Mouse (Mus musculus): ENCODE results near the gene Gm572. TPM values are rescaled to one million over a fixed set of nuclear protein-coding genes. Genes with fewer than 3 reads are reported as not detected.

Gene Gm572
- polyA plus RNA-seq, 1 experiment from 2014 or later = 0.09 TPM

GRCm38 (mm10) chr4:148620718-148621117 lies 22.4 kb upstream of the Gm572 start:
- no peak overlapping the region for H3K9ac ChIP-seq (ENCODE audit: low read length)
- H3K4me2 ChIP-seq (ENCODE audit: low read depth, low read length) = no peak overlapping the region
- no peaks in the 10 kb centered on the region for H3K27me3 ChIP-seq (ENCODE audit: control insufficient read depth, insufficient read depth, low read length)
- peaks cover 50% of the 10 kb centered on the region for H3K36me3 ChIP-seq (ENCODE audit: control insufficient read depth, insufficient read depth, low read length)
- peaks cover 19% of the 10 kb centered on the region for H3K4me1 ChIP-seq (ENCODE audit: control insufficient read depth, insufficient read depth, low read length)
- no peak for ATAC-seq (ENCODE audit: insufficient read depth, low FRiP score)
- no peaks in the 10 kb centered on the region for H3K9me3 ChIP-seq (replicated peaks; ENCODE audit: control insufficient read depth, low read length)
- WGBS = 96% methylated on average over 1 of the region's 1 CpGs
- H3K27ac ChIP-seq (ENCODE audit: low read length) = no peak overlapping the region
- H3K4me3 ChIP-seq (replicated peaks; ENCODE audit: low read length) = no peak overlapping the region

- H3K9ac ChIP-seq (ENCODE audit: low read length) = no peak overlapping the region
- no peak overlapping the region for H3K27ac ChIP-seq (ENCODE audit: low read length)
- H3K27me3 ChIP-seq (ENCODE audit: control insufficient read depth, insufficient read depth, low read length) = no peaks in the 10 kb centered on the region
- ATAC-seq (ENCODE audit: insufficient read depth, low FRiP score) = no peak
- WGBS = 90% methylated on average over 4 of the region's 4 CpGs
- H3K4me2 ChIP-seq (ENCODE audit: low read depth, low read length) = no peak overlapping the region
- no peak overlapping the region for H3K4me3 ChIP-seq (replicated peaks; ENCODE audit: low read length)
- peaks cover 43% of the 10 kb centered on the region for H3K36me3 ChIP-seq (ENCODE audit: control insufficient read depth, insufficient read depth, low read length)
- H3K4me1 ChIP-seq (ENCODE audit: control insufficient read depth, insufficient read depth, low read length) = peaks cover 24% of the 10 kb centered on the region
- no peaks in the 10 kb centered on the region for H3K9me3 ChIP-seq (replicated peaks; ENCODE audit: control insufficient read depth, low read length)
These were observed 20.6 kb upstream of the Gm572 start for GRCm38 (mm10) chr4:148622485-148622884.

DNA sequence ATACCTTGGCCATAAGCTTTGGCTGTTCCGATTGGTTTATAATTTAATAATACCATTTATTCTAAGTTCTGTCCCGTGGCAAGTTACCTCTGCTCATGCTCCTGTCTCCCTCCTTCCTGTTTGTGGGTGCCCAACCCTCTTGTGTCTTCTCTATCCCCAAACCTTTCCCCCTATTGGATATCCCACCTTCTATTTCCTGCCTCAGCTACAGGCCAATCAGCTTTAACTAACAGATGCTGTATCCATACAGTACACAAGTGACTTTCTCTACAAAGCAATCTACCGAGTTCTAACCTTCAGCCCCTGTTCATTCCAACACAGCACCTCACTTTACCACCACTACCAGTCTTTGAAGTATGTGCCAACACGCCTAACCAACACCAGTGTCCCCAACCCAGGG lies 19.5 kb upstream of the Gm572 start:
- Histone ChIP-seq H3K4me2 (ENCODE audit: low read depth, low read length) (no peak overlapping the region), H3K9ac (ENCODE audit: low read length) (no peak overlapping the region), H3K9me3 (replicated peaks; ENCODE audit: control insufficient read depth, low read length) (no peaks in the 10 kb centered on the region), H3K27me3 (ENCODE audit: control insufficient read depth, insufficient read depth, low read length) (no peaks in the 10 kb centered on the region), H3K36me3 (ENCODE audit: control insufficient read depth, insufficient read depth, low read length) (peaks cover 40% of the 10 kb centered on the region), H3K4me3 (replicated peaks; ENCODE audit: low read length) (no peak overlapping the region), H3K27ac (ENCODE audit: low read length) (no peak overlapping the region), H3K4me1 (ENCODE audit: control insufficient read depth, insufficient read depth, low read length) (peaks cover 24% of the 10 kb centered on the region)
- WGBS = 86% methylated on average over 4 of the region's 4 CpGs
- ATAC-seq (ENCODE audit: insufficient read depth, low FRiP score) = no peak

GRCm38 (mm10) chr4:148625010-148625409 lies 18.1 kb upstream of the Gm572 start:
- peaks cover 24% of the 10 kb centered on the region for H3K4me1 ChIP-seq (ENCODE audit: control insufficient read depth, insufficient read depth, low read length)
- no peak overlapping the region for H3K27ac ChIP-seq (ENCODE audit: low read length)
- H3K4me2 ChIP-seq (ENCODE audit: low read depth, low read length) = peak overlapping the region; percentile 91
- no peaks in the 10 kb centered on the region for H3K9me3 ChIP-seq (replicated peaks; ENCODE audit: control insufficient read depth, low read length)
- 74% methylated on average over 10 of the region's 10 CpGs for WGBS
- no peaks in the 10 kb centered on the region for H3K27me3 ChIP-seq (ENCODE audit: control insufficient read depth, insufficient read depth, low read length)
- ATAC-seq (ENCODE audit: insufficient read depth, low FRiP score) = no peak
- H3K4me3 ChIP-seq (replicated peaks; ENCODE audit: low read length) = peak overlapping the region; percentile 96
- H3K36me3 ChIP-seq (ENCODE audit: control insufficient read depth, insufficient read depth, low read length) = peaks cover 34% of the 10 kb centered on the region; the same call in 1 of the 2 replicates
- H3K9ac ChIP-seq (ENCODE audit: low read length) = no peak overlapping the region; the same call in 1 of the 2 replicates

- H3K9me3 ChIP-seq (replicated peaks; ENCODE audit: control insufficient read depth, low read length) = no peaks in the 10 kb centered on the region
- ATAC-seq (ENCODE audit: insufficient read depth, low FRiP score) = peak; percentile 55
- H3K4me2 ChIP-seq (ENCODE audit: low read depth, low read length) = peak overlapping the region; percentile 91
These were observed 17.1 kb upstream of the Gm572 start for GRCm38 (mm10) chr4:148625756-148626622.

DNA sequence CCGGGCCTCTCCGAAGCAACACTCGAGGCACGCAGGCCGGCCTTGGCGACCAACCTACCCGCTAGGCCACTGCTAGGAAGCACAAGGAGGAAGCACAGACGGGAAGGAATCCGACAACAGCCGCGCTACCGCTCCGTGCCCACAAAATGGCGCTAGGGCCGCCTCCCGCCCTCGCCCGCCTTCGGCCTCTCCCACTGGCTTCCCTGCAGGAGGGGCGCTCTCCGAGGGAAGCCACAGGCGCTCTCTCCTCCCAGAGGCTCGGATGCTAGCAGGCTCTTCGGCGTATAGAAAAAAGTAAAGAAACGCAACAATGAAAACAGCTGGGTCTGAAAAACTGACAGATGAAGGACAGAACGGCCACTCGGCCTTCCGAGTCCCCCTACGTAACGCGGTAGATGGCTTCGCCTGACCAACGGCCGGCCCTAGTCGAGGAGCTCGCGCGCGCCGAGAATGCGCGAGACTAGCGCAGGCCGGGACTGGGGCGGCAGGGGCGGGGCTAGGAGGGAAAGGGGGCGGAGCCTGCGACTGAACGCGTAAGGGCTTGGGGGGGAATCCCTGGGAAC lies 16.4 kb upstream of the Gm572 start, which contains the start of gene Tardbp:
Gene Tardbp, minus strand, starts transcription at position 397 of the 563 bp plus-strand sequence.
- no peaks in the 10 kb centered on the region for H3K27me3 ChIP-seq (ENCODE audit: control insufficient read depth, insufficient read depth, low read length)
- H3K9ac ChIP-seq (ENCODE audit: low read length) = peak within 1 kb of the TSS; percentile 100

More at GRCm38 (mm10) chr4:148625756-148626622, 17.1 kb upstream of the Gm572 start:
- Histone ChIP-seq H3K4me1 (ENCODE audit: control insufficient read depth, insufficient read depth, low read length) (peaks cover 20% of the 10 kb centered on the region), H3K27me3 (ENCODE audit: control insufficient read depth, insufficient read depth, low read length) (no peaks in the 10 kb centered on the region), H3K9ac (ENCODE audit: low read length) (peak overlapping the region; percentile 100), H3K4me3 (replicated peaks; ENCODE audit: low read length) (peak overlapping the region; percentile 96), H3K27ac (ENCODE audit: low read length) (peak overlapping the region; percentile 95), H3K36me3 (ENCODE audit: control insufficient read depth, insufficient read depth, low read length) (peaks cover 27% of the 10 kb centered on the region; the same call in 1 of the 2 replicates)
- WGBS = under 1% methylated on average over 57 of the region's 57 CpGs

GRCm38 (mm10) chr4:148627246-148627645 lies 15.9 kb upstream of the Gm572 start:
- ATAC-seq (ENCODE audit: insufficient read depth, low FRiP score) = peak; percentile 6; the same call in 1 of the 2 replicates
- H3K4me2 ChIP-seq (ENCODE audit: low read depth, low read length) = peak overlapping the region; percentile 52
- peaks cover 20% of the 10 kb centered on the region for H3K4me1 ChIP-seq (ENCODE audit: control insufficient read depth, insufficient read depth, low read length)
- H3K27ac ChIP-seq (ENCODE audit: low read length) = no peak overlapping the region
- 63% methylated on average over 3 of the region's 3 CpGs for WGBS
- peak overlapping the region; percentile 96 for H3K4me3 ChIP-seq (replicated peaks; ENCODE audit: low read length)
- H3K27me3 ChIP-seq (ENCODE audit: control insufficient read depth, insufficient read depth, low read length) = no peaks in the 10 kb centered on the region
- no peaks in the 10 kb centered on the region for H3K9me3 ChIP-seq (replicated peaks; ENCODE audit: control insufficient read depth, low read length)
- H3K36me3 ChIP-seq (ENCODE audit: control insufficient read depth, insufficient read depth, low read length) = peaks cover 20% of the 10 kb centered on the region; the same call in 1 of the 2 replicates
- peak overlapping the region; percentile 100; the same call in 1 of the 2 replicates for H3K9ac ChIP-seq (ENCODE audit: low read length)

More for the DNA sequence above, 16.4 kb upstream of the Gm572 start, which contains the start of gene Tardbp:
- H3K4me1 ChIP-seq (ENCODE audit: control insufficient read depth, insufficient read depth, low read length) = peaks cover 20% of the 10 kb centered on the region
- H3K4me2 ChIP-seq (ENCODE audit: low read depth, low read length) = peak within 1 kb of the TSS; percentile 91
- H3K36me3 ChIP-seq (ENCODE audit: control insufficient read depth, insufficient read depth, low read length) = peaks cover 21% of the 10 kb centered on the region; the same call in 1 of the 2 replicates
- peak within 1 kb of the TSS; percentile 96 for H3K4me3 ChIP-seq (replicated peaks; ENCODE audit: low read length)
- ATAC-seq (ENCODE audit: insufficient read depth, low FRiP score) = peak; percentile 97
- under 1% methylated on average over 51 of the region's 51 CpGs for WGBS
- peak within 1 kb of the TSS; percentile 95 for H3K27ac ChIP-seq (ENCODE audit: low read length)
- H3K9me3 ChIP-seq (replicated peaks; ENCODE audit: control insufficient read depth, low read length) = no peaks in the 10 kb centered on the region

GRCm38 (mm10) chr4:148632013-148632692 lies 11.0 kb upstream of the Gm572 start:
- Histone ChIP-seq H3K9me3 (replicated peaks; ENCODE audit: control insufficient read depth, low read length) (no peaks in the 10 kb centered on the region), H3K27me3 (ENCODE audit: control insufficient read depth, insufficient read depth, low read length) (no peaks in the 10 kb centered on the region), H3K27ac (ENCODE audit: low read length) (no peak overlapping the region; the same call in 1 of the 2 replicates), H3K4me2 (ENCODE audit: low read depth, low read length) (no peak overlapping the region), H3K9ac (ENCODE audit: low read length) (no peak overlapping the region), H3K36me3 (ENCODE audit: control insufficient read depth, insufficient read depth, low read length) (no peaks in the 10 kb centered on the region), H3K4me1 (ENCODE audit: control insufficient read depth, insufficient read depth, low read length) (peaks cover 3% of the 10 kb centered on the region; the same call in 1 of the 2 replicates), H3K4me3 (replicated peaks; ENCODE audit: low read length) (no peak overlapping the region)
- WGBS = 50% methylated on average over 3 of the region's 3 CpGs
- ATAC-seq (ENCODE audit: insufficient read depth, low FRiP score) = no peak; the same call in 1 of the 2 replicates

All from stomach, embryonic 16.5 days (tissue).